Mouse (Mus musculus) embryonic facial prominence, embryonic 14.5 days (tissue): Measurements from ENCODE around the gene Tbc1d13. TPM values are rescaled to one million over a fixed set of nuclear protein-coding genes. Genes with fewer than 3 reads are reported as not detected.
"Not testable (repeated sequence)": the region's sequence is repeated elsewhere in the genome, so short reads cannot be mapped to it uniquely, and the experiment has no call there.

Experiments
- ATAC-seq: fragments of 200-750 bp; cut with Nextera tagmentation; 2 replicates; pipeline ENCODE4 v1.8.0; 2017; ENCODE audit warnings: low read depth, moderate number of reproducible peaks, moderate TSS enrichment
- DNase-seq: peaks from one replicate; pipeline ENCODE4 v3.0.0-alpha.2; 2015; ENCODE audit warnings: low spot score
- H3K27ac ChIP-seq: fragments of 300-500 bp; sonication (generic); replicated peaks from 2 replicates; pipeline ENCODE4 v1.5.1; 2014; ENCODE audit warnings: low read depth, mild to moderate bottlenecking, low read length, moderate library complexity
- H3K27me3 ChIP-seq: fragments of 300-500 bp; sonication (generic); replicated peaks from 2 replicates; pipeline ENCODE4 v1.6.1; 2014; ENCODE audit warnings: low read length; ENCODE audit not compliant: control insufficient read depth, insufficient read depth
- H3K36me3 ChIP-seq: fragments of 300-500 bp; sonication (generic); 2 replicates; pipeline ENCODE4 v1.6.1; 2014; ENCODE audit warnings: low read length, mixed read lengths; ENCODE audit not compliant: control insufficient read depth, insufficient read depth
- H3K4me1 ChIP-seq: fragments of 300-500 bp; sonication (generic); 2 replicates; pipeline ENCODE4 v1.6.1; 2014; ENCODE audit warnings: antibody characterized with exemption, low read length; ENCODE audit not compliant: control insufficient read depth, insufficient read depth
- H3K4me2 ChIP-seq: fragments of 300-500 bp; sonication (generic); 2 replicates; pipeline ENCODE4 v1.6.1; 2014; ENCODE audit warnings: low read depth, mild to moderate bottlenecking, low read length, moderate library complexity, mixed read lengths
- H3K4me3 ChIP-seq: fragments of 300-500 bp; sonication (generic); 2 replicates; pipeline ENCODE4 v1.5.1; 2014; ENCODE audit warnings: low read depth, mild to moderate bottlenecking, low read length
- H3K9ac ChIP-seq: fragments of 300-500 bp; sonication (generic); 2 replicates; pipeline ENCODE4 v1.6.1; 2014; ENCODE audit warnings: low read depth, mild to moderate bottlenecking, low read length, moderate library complexity, mixed read lengths
- H3K9me3 ChIP-seq: fragments of 300-500 bp; sonication (generic); 2 replicates; pipeline ENCODE4 v1.6.1; 2016; ENCODE audit warnings: low read length; ENCODE audit not compliant: control insufficient read depth
- WGBS: fragments of 180-500 bp; shearing (Covaris S2); extraction: QIAGEN DNeasy Blood & Tissue Kit; methylation state at CpG from one replicate; pipeline ENCODE4 v1.1.7; 2014; 5-methylcytosine and 5-hydroxymethylcytosine counted together
- polyA plus RNA-seq: library from polyadenylated mRNA; unstranded; fragments of >200 nt; fragmentation: Nextera tagmentation; extraction: Ambion mirVana; gene quantifications from 2 replicates; pipeline ENCODE4 v1.2.1, GENCODE M21; 2014

Gene Tbc1d13
- polyA plus RNA-seq, 1 experiment from 2014 or later, result 10.5 TPM

GRCm38 (mm10) chr2:30178711-30179110, 45.2 kb downstream of the Tbc1d13 start:
- DNase-seq, H3K27me3 ChIP-seq, H3K27ac ChIP-seq, H3K4me1 ChIP-seq, H3K9me3 ChIP-seq, H3K9ac ChIP-seq, ATAC-seq: not testable (repeated sequence)
- Histone ChIP-seq H3K4me3 (peak overlapping the region; percentile 70), H3K4me2 (peak overlapping the region; percentile 70), H3K36me3 (peaks cover 32% of the 10 kb centered on the region)
- 59% methylated on average over 7 of the region's 7 CpGs for WGBS

- WGBS, result 63% methylated on average over 2 of the region's 2 CpGs
- DNase-seq, result no peak
- Histone ChIP-seq H3K4me1 (peaks cover 3% of the 10 kb centered on the region; the same call in 1 of the 2 replicates), H3K9ac (no peak overlapping the region), H3K4me3 (no peak overlapping the region), H3K27me3 (no peaks in the 10 kb centered on the region), H3K4me2 (no peak overlapping the region), H3K27ac (no peak overlapping the region), H3K36me3 (peaks cover 9% of the 10 kb centered on the region; the same call in 1 of the 2 replicates), H3K9me3 (no peaks in the 10 kb centered on the region)
- ATAC-seq, result no peak
Observed at GRCm38 (mm10) chr2:30182424-30182823, 48.9 kb downstream of the Tbc1d13 start.

- no peak overlapping the region for H3K4me2 ChIP-seq
- H3K36me3 ChIP-seq, result peaks cover 9% of the 10 kb centered on the region; the same call in 1 of the 2 replicates
- H3K27ac ChIP-seq, result no peak overlapping the region
- 67% methylated on average over 3 of the region's 3 CpGs for WGBS
- no peaks in the 10 kb centered on the region for H3K27me3 ChIP-seq
- no peaks in the 10 kb centered on the region for H3K4me1 ChIP-seq
- H3K9ac ChIP-seq, result no peak overlapping the region
- DNase-seq, result no peak
- H3K9me3 ChIP-seq, result no peaks in the 10 kb centered on the region
- ATAC-seq, result no peak
- no peak overlapping the region for H3K4me3 ChIP-seq
Observed at GRCm38 (mm10) chr2:30183721-30184120, 50.2 kb downstream of the Tbc1d13 start.

GRCm38 (mm10) chr2:30185276-30185675, 51.7 kb downstream of the Tbc1d13 start:
- no peak for ATAC-seq
- H3K4me1 ChIP-seq, result no peaks in the 10 kb centered on the region
- H3K36me3 ChIP-seq, result peaks cover 9% of the 10 kb centered on the region; the same call in 1 of the 2 replicates
- no peak overlapping the region for H3K27ac ChIP-seq
- H3K9ac ChIP-seq, result no peak overlapping the region
- DNase-seq, result no peak
- H3K4me3 ChIP-seq, result no peak overlapping the region
- 92% methylated on average over 6 of the region's 6 CpGs for WGBS
- no peak overlapping the region for H3K4me2 ChIP-seq
- no peaks in the 10 kb centered on the region for H3K27me3 ChIP-seq
- no peaks in the 10 kb centered on the region for H3K9me3 ChIP-seq

- no peak for DNase-seq
- no peak overlapping the region for H3K27ac ChIP-seq
- no peaks in the 10 kb centered on the region for H3K9me3 ChIP-seq
- no peak overlapping the region for H3K4me2 ChIP-seq
- 84% methylated on average over 3 of the region's 3 CpGs for WGBS
- H3K27me3 ChIP-seq, result no peaks in the 10 kb centered on the region
- ATAC-seq, result no peak
- no peak overlapping the region for H3K4me3 ChIP-seq
- no peak overlapping the region for H3K9ac ChIP-seq
- no peaks in the 10 kb centered on the region for H3K4me1 ChIP-seq
- peaks cover 9% of the 10 kb centered on the region; the same call in 1 of the 2 replicates for H3K36me3 ChIP-seq
Observed at GRCm38 (mm10) chr2:30185681-30186080, 52.1 kb downstream of the Tbc1d13 start.

GRCm38 (mm10) chr2:30191790-30192580, 58.4 kb downstream of the Tbc1d13 start:
- Histone ChIP-seq H3K4me2 (no peak overlapping the region), H3K27me3 (no peaks in the 10 kb centered on the region), H3K4me1 (no peaks in the 10 kb centered on the region), H3K27ac (no peak overlapping the region), H3K9me3 (no peaks in the 10 kb centered on the region), H3K4me3 (no peak overlapping the region), H3K9ac (no peak overlapping the region), H3K36me3 (no peaks in the 10 kb centered on the region)
- no peak for DNase-seq
- WGBS, result 80% methylated on average over 12 of the region's 12 CpGs
- ATAC-seq, result no peak

- ATAC-seq, result no peak
Observed at GRCm38 (mm10) chr2:30194656-30195055, 61.1 kb downstream of the Tbc1d13 start.

GRCm38 (mm10) chr2:30198021-30198420, 64.5 kb downstream of the Tbc1d13 start:
- no peak overlapping the region for H3K4me2 ChIP-seq
- no peak overlapping the region for H3K9ac ChIP-seq
- no peak for ATAC-seq
- no peaks in the 10 kb centered on the region for H3K36me3 ChIP-seq
- DNase-seq, result no peak
- H3K4me1 ChIP-seq, result no peaks in the 10 kb centered on the region
- no peaks in the 10 kb centered on the region for H3K27me3 ChIP-seq
- 68% methylated on average over 3 of the region's 4 CpGs for WGBS
- no peak overlapping the region for H3K27ac ChIP-seq
- no peak overlapping the region for H3K4me3 ChIP-seq
- no peaks in the 10 kb centered on the region for H3K9me3 ChIP-seq

More at GRCm38 (mm10) chr2:30194656-30195055, 61.1 kb downstream of the Tbc1d13 start:
- Histone ChIP-seq H3K4me3 (no peak overlapping the region), H3K9ac (no peak overlapping the region), H3K36me3 (no peaks in the 10 kb centered on the region), H3K9me3 (no peaks in the 10 kb centered on the region), H3K27me3 (no peaks in the 10 kb centered on the region), H3K27ac (no peak overlapping the region), H3K4me2 (no peak overlapping the region), H3K4me1 (no peaks in the 10 kb centered on the region)
- WGBS, result 82% methylated on average over 3 of the region's 3 CpGs
- no peak for DNase-seq

- 67% methylated on average over 1 of the region's 1 CpGs for WGBS
- H3K4me1 ChIP-seq, result peaks cover 6% of the 10 kb centered on the region
- ATAC-seq, result no peak
- H3K9me3 ChIP-seq, result no peaks in the 10 kb centered on the region
- no peaks in the 10 kb centered on the region for H3K27me3 ChIP-seq
- H3K27ac ChIP-seq, result no peak overlapping the region
- no peak overlapping the region for H3K4me3 ChIP-seq
- DNase-seq, result no peak
- no peak overlapping the region for H3K4me2 ChIP-seq
- no peak overlapping the region for H3K9ac ChIP-seq
- H3K36me3 ChIP-seq, result no peaks in the 10 kb centered on the region
Observed at GRCm38 (mm10) chr2:30199984-30200383, 66.4 kb downstream of the Tbc1d13 start.
